Mouse (Mus musculus): ENCODE results near the gene Cryaa.
A peak's percentile ranks its signal among the peaks of the same experiment; 100 is the strongest.

The Cryaa gene

DNA sequence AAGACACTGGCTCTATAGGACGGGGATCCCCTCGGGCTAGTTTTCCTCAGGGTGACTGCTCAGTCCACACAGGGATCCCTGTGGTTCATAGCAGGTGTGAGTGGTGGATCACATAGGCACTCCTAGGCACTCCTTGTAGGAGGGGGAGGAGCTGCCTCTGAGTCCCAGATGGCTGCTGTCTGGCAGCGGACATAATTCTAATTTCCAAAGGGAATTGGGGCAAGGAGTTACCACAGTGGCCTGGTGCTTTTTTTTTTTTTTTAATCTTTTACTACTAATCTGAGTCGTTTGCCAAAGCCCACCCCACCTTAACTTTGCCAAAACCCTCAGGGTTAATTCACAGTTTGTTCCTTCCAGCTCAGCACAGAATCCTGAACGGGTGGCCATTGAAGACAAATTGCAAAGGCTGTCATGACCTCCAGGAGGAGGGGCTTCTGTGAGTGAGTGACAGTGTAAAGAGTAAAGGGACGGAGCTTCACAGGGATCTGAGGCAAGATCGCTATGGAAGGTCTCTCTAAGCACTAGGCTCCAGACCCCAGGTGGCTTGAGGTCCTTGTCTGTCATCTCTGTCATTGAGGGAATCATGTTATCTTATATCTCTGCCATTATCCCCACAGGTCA lies 31.6 kb downstream of the Cryaa start:
- no peak for DNase-seq (ENCODE audit: low spot score in 2 of 2)

DNA sequence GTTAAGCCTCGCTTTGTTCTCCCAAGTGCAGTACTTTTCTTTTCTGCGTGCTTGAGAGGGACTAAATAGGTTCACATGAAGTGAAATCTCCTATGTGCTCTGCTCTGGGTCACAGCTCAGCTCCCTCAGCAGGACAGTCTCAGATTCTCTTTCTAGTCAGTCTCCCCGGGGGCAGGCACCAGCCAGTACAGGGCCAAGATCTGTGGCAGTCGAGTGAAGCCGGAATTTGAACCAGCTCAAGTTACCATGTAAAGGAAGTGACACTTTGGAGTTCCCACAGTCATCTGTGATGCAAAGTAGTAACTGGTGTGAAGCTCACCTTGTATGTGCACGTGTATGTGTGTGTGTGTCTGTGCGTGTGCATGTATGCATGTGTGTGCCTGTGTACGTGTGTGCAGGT lies 32.8 kb downstream of the Cryaa start:
- DNase-seq (ENCODE audit: low spot score in 2 of 2), result no peak

DNA sequence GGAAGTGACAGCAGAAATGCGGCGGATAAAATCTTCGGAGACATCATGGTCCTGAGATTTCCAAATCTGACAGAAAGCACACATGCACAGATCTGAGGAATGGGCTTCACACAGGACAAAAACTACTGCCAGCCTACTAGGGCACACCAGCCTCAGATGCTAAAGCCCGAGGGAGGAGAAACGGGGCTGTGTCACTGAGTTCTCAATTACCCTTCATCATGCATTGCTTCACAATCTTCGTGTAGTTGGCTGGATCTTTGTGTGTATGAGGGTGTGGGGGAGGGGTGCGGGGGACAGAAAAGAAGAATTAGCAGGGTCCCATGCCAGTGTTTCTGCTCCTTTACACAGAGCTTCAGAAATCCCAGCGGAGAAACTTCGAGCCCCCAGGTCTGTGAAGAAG lies 36.1 kb downstream of the Cryaa start:
- no peak for DNase-seq (ENCODE audit: low spot score in 2 of 2)

DNA sequence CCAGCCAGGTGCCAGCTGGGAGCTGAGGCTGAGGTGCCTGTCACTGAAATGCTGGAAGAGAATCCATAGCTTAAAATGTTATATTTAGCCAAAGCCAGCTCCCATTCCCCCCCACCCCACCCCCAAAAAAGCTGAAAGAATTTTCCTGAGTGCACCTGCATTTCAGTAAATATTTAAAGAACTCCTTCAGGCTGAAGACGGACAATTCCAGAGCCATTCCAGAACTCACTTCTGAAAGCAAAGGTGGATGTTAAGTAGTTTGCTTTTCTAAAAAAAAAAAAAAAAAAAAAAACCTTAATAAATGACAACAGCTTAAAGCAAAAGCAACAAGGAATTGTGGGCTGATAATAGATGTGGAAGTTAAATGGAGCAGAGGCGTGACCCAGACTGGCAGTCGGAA lies 36.5 kb downstream of the Cryaa start:
- no peak for DNase-seq (ENCODE audit: low spot score in 2 of 2)

DNA sequence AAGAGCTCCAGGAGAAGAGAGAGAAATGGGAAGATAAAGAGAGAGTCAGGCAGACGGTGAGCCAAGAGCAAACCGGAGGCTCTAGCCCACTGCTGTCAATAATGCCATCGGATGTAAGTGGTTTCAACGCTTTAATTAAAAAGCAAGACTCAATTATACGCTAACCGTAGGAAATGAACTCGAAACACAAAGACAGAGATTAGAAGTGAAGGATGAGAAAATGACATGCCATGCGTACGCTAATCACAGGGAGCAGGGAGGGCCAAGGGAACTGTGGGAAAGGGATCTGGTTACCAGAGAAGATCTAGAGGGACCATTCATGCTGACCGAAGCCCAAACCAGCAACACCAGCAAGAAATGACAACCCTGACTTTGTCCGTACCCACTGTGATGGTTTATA lies 37.4 kb downstream of the Cryaa start:
- no peak for DNase-seq (ENCODE audit: low spot score in 2 of 2)

DNA sequence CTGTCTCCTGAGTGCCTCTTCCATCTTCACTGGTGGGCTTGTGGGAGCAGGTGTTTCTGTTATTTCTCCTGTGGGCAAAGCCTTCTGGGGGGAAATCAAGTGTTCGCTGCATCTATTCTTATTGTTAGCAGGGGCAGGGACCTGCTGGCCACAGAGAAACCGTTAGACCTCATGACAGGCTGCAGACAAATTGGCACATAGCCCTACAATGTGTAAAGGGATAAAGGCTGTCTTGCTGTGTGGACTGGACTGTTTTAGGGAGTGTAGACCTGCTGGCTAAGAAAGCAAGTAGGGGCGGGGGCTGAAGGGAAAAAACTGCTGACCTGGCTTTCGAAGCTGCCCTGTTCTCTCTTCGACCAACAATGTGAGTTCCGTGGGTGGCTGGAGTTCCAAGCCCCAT lies 44.0 kb downstream of the Cryaa start:
- no peak for DNase-seq (ENCODE audit: low spot score in 2 of 2)

DNA sequence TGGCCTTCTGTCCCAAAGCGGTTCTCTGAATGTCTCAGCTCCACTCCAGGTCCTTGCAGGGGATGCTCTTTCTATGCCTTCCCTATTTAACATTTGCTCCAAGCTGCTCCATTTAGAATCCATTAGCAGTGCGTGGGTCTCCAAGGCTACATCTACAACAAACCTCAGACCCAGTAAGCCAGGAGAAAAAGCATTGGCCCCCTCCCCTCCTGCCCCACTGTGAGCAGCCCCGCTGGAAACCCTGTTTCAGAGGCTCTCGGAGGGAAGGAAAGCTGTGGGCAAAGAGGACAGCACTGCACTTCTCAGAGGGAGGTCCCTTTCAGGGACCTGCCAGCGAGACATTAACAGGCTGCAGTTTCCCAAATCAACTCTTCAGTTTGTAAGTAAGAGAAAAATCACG lies 47.8 kb downstream of the Cryaa start:
- DNase-seq (ENCODE audit: low spot score in 2 of 2), result no peak

DNA sequence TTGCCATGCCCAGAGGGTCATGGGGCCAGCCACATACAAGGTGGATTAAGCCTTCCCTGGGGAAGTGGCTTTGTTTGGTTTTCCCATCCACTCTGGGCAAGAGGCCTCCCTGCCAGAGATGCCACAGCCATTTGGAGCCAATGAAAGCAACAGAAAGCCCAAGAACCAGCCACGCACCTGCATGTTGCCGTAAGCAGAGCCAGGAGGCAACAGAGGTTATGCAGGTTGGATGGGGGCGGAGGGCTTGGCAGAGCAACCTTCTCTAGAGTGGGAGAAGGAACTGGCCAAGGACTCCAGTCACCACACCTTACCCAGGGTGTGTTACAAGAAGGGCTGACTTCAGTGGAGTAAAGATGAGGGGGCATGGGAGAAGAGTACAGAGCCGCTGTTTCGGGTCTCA lies 48.6 kb downstream of the Cryaa start:
- DNase-seq (ENCODE audit: low spot score in 2 of 2), result no peak

DNA sequence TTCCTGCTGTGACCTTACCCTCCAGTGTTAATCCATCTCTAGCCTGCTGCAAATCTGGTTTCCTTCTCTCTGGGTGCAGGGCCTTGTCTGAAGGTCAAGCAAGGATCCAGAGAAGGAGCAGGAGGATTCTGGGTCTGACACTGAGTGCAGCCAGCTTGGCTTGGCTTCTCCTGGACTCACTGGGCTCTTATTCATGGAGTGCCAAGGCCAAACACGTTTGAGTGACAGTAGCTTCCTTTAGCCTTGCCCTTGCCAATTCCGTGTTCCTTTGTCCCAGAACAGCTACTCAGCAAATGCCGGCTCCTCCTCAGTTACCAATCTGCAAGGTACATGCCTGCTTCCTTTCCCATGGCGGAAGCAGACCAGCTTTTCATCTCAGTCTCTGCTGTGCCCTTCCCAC lies 49.6 kb downstream of the Cryaa start:
- DNase-seq (ENCODE audit: low spot score in 2 of 2), result peak in 1 of 2 experiments; percentile 18

DNA sequence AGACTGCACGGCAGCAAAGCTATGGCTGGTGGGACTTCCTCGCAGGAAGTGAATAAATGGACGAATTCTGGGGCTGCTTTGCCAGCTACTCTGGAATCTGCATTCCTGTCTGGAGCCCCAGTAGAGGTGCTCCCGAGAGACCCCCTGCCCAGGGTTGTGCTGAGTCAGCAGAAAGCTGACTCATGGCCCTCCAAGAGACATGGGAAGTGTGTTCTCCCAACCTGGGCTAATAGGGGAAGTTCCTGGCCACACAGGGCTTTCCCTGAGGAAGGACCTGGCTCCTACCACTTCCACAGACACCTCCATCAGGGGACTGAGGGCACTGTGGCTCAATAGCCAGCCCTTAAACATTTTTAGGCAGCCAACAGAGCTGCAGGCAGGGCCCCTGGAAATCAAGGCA lies 50.4 kb downstream of the Cryaa start:
- DNase-seq (ENCODE audit: low spot score in 2 of 2), result no peak

DNA sequence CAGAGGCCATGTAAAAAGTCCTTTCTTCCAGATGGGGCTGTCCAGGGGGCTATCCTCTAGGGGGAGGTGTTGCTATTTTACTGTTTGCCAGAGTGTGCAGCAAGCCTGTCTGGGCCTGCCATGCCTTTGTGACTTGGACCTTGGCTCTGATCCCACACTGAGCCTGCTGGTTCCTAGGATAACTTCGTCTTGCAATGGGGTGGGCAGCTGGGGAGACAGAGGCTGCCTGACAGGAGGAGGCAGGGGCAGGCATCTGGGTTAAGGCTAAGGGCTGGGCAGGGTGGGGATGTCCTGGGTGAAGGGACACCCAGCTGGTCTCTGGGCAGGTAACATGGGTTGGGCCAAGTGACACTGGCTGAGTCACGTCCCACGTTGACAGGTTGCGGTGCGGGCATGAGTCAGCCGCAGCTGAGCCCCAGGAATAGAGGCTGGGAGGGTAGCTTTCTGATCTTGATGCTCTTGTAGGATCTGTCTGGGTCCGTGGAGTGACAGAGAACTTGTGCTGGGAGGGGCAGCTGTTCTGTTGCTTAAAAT lies 51.4 kb downstream of the Cryaa start:
- no peak for DNase-seq (ENCODE audit: low spot score in 2 of 2)

DNA sequence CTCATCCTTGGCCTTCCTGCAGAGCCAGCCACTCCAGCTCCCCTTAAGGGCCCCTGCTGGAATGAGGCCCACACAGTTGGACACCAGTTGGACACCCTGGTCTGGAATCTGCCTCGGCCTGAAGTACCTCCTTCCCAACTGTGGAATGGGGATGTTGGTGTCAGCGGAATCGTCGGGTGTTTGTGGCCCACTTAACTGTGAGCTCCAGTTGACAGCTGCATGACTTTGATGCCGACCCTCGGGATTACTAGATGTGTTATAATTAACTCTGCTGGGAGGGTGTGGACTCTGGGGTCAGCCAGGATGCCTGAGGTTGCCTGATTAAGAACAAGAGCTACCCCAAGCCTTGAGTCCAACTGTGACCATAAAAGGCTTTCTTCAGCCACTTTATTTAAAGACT lies 53.4 kb downstream of the Cryaa start:
- DNase-seq (ENCODE audit: low spot score in 2 of 2), result no peak

All from right cerebral cortex, postnatal 36 days (tissue).